Mouse (Mus musculus): ENCODE measurements around the gene Zfp784.

Gene Zfp784

GRCm38 (mm10) chr7:4988250-4988649, 50.0 kb downstream of the Zfp784 start:
- DNase-seq (ENCODE audit: low spot score in 2 of 2) = no peak
